Mouse (Mus musculus): ENCODE measurements around the gene Pbx4. TPM values are rescaled to one million over a fixed set of nuclear protein-coding genes. Genes with fewer than 3 reads are reported as not detected.

Gene Pbx4
- 17.9 and 20.3 TPM in 2 replicates for polyA plus RNA-seq (2012; rRNA removed)

DNA sequence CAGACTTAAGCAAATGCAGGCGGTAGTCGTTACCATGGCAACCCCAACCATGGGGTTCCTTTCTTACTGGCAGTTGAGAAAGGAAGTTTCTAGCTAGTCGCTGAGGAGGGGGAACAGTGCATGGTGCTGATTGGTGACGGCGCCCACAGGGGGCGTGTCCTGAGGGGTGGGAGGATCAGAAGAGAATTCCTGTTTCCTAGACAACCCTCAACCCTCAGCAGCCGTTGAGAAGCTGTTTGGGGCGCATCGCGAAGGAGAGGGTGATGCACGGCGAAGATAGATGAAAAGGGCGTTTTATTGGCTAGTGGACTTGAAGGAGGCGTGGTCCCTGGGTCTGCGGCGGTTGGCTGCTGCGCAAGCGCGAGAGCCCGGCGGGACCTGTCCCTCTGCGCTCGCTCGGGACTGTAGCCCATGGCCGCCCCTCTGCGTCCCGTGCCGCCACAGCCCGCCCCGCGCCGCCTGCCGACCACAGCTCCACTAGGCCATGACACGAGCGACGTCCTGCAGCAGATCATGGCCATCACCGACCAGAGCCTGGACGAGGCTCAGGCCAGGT is at the start of gene Pbx4:
Gene Pbx4 (plus strand): TSS at position 194 of the 556 bp plus-strand sequence.
- Histone ChIP-seq H3K4me1 (ENCODE audit: control insufficient read depth, insufficient read depth, low read length) (no peaks in the 10 kb centered on the region), H3K27ac (ENCODE audit: insufficient read depth, low read length) (no peak within 1 kb of the TSS), H3K4me3 (replicated peaks; ENCODE audit: insufficient read depth, low read depth, low read length) (peak within 1 kb of the TSS; percentile 65), H3K27me3 (ENCODE audit: control insufficient read depth, insufficient read depth, low read length) (no peaks in the 10 kb centered on the region)
- WGBS: 1% methylated on average over 37 of the region's 38 CpGs
- peak; percentile 32; the same call in 1 of the 2 replicates for TF ChIP-seq POLR2A (IDR thresholded peaks at IDR 0.05; ENCODE audit: borderline replicate concordance, insufficient read depth, low read length)
- no peak for TF ChIP-seq CTCF (IDR thresholded peaks at IDR 0.05; ENCODE audit: borderline replicate concordance, insufficient read depth, low read depth, low read length)
- DNase-seq: peak; percentile 84

DNA sequence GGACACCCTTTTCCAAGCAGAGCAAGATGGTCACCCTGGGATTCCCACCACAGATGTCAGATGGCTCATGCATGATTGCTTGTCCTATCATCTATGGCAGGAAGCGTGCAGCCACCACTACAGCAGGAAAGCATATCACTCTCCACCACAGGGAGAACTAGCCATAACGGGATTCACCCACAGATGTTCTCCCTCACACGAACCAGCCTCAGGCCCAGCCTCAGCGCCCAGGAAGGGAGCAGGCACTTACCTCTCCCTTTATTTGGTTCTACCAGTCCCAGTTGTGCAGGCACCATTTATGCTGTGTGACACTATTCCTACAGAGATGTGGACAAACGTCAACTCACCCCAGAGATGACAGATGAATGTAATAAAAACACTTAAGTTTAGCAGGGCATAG is 43.2 kb upstream of the Pbx4 start:
- TF ChIP-seq POLR2A (IDR thresholded peaks at IDR 0.05; ENCODE audit: borderline replicate concordance, insufficient read depth, low read length) (no peak), CTCF (IDR thresholded peaks at IDR 0.05; ENCODE audit: borderline replicate concordance, insufficient read depth, low read depth, low read length) (no peak)
- DNase-seq: no peak
- Histone ChIP-seq H3K27me3 (ENCODE audit: control insufficient read depth, insufficient read depth, low read length) (no peaks in the 10 kb centered on the region), H3K27ac (ENCODE audit: insufficient read depth, low read length) (no peak overlapping the region), H3K4me3 (replicated peaks; ENCODE audit: insufficient read depth, low read depth, low read length) (no peak overlapping the region), H3K4me1 (ENCODE audit: control insufficient read depth, insufficient read depth, low read length) (peaks cover 4% of the 10 kb centered on the region; the same call in 1 of the 2 replicates)
- 76% methylated on average over 5 of the region's 5 CpGs for whole genome bisulfite sequencing

DNA sequence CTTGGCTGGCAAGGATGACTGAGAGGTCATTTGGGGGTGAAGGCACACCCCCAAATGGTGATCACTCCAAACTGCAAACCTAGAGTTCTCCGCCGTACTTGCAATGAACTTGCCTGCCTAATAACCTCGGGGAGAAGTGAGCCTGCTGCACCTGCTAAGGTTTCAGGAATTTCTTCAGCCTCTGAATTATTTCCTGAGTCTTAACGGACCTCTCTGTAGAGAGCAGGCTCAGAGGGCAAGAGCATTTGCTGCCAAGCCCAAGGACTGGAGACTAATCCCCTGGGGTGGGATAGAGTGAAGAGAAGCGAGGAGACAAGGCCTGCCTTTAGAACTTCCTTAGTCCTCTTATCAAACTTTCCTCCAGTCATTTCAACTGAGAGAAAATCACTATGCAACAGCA is 42.6 kb upstream of the Pbx4 start:
- H3K27ac ChIP-seq (ENCODE audit: insufficient read depth, low read length): no peak overlapping the region
- TF ChIP-seq POLR2A (IDR thresholded peaks at IDR 0.05; ENCODE audit: borderline replicate concordance, insufficient read depth, low read length) (no peak), CTCF (IDR thresholded peaks at IDR 0.05; ENCODE audit: borderline replicate concordance, insufficient read depth, low read depth, low read length) (no peak)
- peaks cover 4% of the 10 kb centered on the region; the same call in 1 of the 2 replicates for H3K4me1 ChIP-seq (ENCODE audit: control insufficient read depth, insufficient read depth, low read length)
- DNase-seq: no peak
- no peak overlapping the region for H3K4me3 ChIP-seq (replicated peaks; ENCODE audit: insufficient read depth, low read depth, low read length)
- 68% methylated on average over 5 of the region's 5 CpGs for WGBS
- no peaks in the 10 kb centered on the region for H3K27me3 ChIP-seq (ENCODE audit: control insufficient read depth, insufficient read depth, low read length)

DNA sequence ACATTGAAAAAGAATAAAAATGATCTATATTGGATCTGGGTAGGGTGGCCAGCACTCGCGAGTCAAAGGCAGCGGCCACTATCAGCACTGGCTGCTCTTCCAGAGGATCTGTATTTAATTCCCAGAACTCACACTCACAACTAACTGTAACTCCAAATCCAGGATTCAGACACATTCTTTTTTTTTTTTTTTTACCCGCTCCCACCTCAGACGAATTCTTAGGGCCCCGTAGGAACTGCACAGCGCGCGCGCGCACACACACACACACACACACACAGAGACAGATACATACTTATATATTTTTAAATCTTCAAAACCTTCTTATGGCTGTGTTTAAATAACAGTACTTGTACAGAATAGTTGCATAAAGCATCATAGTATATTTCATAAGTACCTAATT is 41.9 kb upstream of the Pbx4 start:
- Histone ChIP-seq H3K4me3 (replicated peaks; ENCODE audit: insufficient read depth, low read depth, low read length) (peak overlapping the region; percentile 99), H3K27ac (ENCODE audit: insufficient read depth, low read length) (no peak overlapping the region; the same call in 1 of the 2 replicates), H3K27me3 (ENCODE audit: control insufficient read depth, insufficient read depth, low read length) (no peaks in the 10 kb centered on the region), H3K4me1 (ENCODE audit: control insufficient read depth, insufficient read depth, low read length) (peaks cover 4% of the 10 kb centered on the region; the same call in 1 of the 2 replicates)
- DNase-seq: no peak
- TF ChIP-seq POLR2A (IDR thresholded peaks at IDR 0.05; ENCODE audit: borderline replicate concordance, insufficient read depth, low read length) (no peak), CTCF (IDR thresholded peaks at IDR 0.05; ENCODE audit: borderline replicate concordance, insufficient read depth, low read depth, low read length) (no peak)
- WGBS: 34% methylated on average over 11 of the region's 11 CpGs

DNA sequence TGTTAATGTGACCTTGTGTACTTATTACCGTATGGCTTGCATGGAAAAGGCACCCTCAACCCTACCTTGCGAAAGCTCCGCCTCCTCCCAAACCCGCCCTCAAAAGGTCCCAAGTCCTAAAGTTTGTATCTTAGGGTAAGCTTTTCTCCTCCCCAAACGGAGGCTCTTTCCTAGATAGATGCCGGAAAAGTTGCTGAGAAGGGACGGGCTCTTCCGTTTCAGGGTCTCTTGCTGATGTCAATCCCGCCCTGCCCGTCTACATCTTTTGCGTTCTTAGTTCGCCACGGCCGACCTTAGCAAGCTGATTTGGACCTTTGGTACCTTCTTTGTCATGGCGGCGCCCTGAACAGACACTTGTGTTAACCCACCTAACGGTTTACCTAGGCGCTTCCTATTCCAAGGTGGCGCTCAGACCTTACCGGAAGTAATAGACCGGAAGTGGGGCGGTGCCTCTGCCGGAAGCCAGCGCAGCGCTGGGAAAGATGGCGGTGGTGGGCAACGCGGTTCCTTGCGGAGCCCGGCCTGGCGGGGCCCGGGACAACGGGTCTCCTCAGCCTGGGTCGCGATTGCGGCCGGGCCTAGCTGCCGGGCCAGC is 41.4 kb upstream of the Pbx4 start, which contains the start of the genes Atp13a1 and Zfp866:
Gene Atp13a1 (plus strand): TSS at position 391 of the 595 bp plus-strand sequence.
Gene Zfp866 (minus strand): TSS at position 406 of the 595 bp plus-strand sequence.
- Histone ChIP-seq H3K27ac (ENCODE audit: insufficient read depth, low read length) (peak within 1 kb of the TSS; percentile 56), H3K27me3 (ENCODE audit: control insufficient read depth, insufficient read depth, low read length) (no peaks in the 10 kb centered on the region), H3K4me3 (replicated peaks; ENCODE audit: insufficient read depth, low read depth, low read length) (peak within 1 kb of the TSS; percentile 99), H3K4me1 (ENCODE audit: control insufficient read depth, insufficient read depth, low read length) (peaks cover 4% of the 10 kb centered on the region; the same call in 1 of the 2 replicates)
- 1% methylated on average over 38 of the region's 38 CpGs for WGBS
- peak; percentile 90 to 91 for DNase-seq
- TF ChIP-seq CTCF (IDR thresholded peaks at IDR 0.05; ENCODE audit: borderline replicate concordance, insufficient read depth, low read depth, low read length) (no peak), POLR2A (IDR thresholded peaks at IDR 0.05; ENCODE audit: borderline replicate concordance, insufficient read depth, low read length) (peak; percentile 92)

DNA sequence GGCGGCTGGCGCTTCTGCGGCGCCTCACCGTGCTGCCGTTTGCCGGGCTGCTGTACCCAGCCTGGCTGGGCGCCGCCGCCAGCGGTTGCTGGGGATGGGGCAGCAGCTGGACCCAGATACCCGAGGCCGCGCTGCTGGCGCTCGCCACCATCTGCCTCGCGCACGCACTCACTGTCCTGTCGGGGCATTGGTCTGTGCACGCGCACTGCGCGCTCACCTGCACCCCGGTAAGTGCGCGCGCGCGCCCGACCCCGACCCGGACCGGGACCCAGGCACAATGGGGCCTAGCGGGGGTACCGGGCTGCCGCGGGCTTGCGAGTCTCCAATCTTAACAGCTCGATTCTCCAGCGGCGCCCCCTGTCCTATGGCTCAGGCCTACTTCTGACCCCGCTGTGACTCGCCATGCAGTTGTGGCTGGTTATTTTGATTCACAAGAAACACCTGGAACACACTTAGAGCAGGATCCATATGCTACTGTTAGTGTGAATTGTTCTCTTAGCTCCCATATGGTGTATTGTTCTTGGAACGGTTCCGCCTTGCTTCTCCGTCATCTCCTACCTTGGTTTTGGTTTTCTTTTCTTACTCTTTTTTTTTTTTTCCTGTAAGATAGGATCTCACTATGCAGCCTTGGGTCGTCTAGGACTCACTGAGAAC is 40.7 kb upstream of the Pbx4 start:
- peak overlapping the region; percentile 99 for H3K4me3 ChIP-seq (replicated peaks; ENCODE audit: insufficient read depth, low read depth, low read length)
- H3K27me3 ChIP-seq (ENCODE audit: control insufficient read depth, insufficient read depth, low read length): no peaks in the 10 kb centered on the region
- peaks cover 4% of the 10 kb centered on the region; the same call in 1 of the 2 replicates for H3K4me1 ChIP-seq (ENCODE audit: control insufficient read depth, insufficient read depth, low read length)
- peak in 1 of 2 experiments; percentile 45 for DNase-seq
- H3K27ac ChIP-seq (ENCODE audit: insufficient read depth, low read length): peak overlapping the region; percentile 56; the same call in 1 of the 2 replicates
- no peak for TF ChIP-seq CTCF (IDR thresholded peaks at IDR 0.05; ENCODE audit: borderline replicate concordance, insufficient read depth, low read depth, low read length)
- no peak for TF ChIP-seq POLR2A (IDR thresholded peaks at IDR 0.05; ENCODE audit: borderline replicate concordance, insufficient read depth, low read length)
- under 1% methylated on average over 46 of the region's 48 CpGs for WGBS

DNA sequence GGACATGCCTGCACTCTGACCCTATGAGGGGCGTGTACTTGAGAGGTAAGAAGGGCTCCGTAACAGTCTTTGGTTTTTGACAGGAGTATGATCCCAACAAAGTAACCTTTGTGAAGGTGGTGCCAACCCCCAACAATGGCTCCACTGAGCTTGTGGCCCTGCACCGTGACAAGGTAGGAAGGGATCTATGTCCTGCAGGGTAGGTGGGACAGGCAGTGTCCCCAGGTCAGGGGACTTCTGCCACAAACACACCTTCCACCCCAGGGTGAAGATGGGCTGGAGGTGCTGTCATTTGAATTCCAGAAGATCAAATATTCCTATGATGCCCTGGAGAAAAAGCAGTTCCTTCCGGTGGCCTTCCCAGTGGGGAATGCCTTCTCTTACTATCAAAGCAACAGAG is 38.6 kb upstream of the Pbx4 start:
- TF ChIP-seq POLR2A (IDR thresholded peaks at IDR 0.05; ENCODE audit: borderline replicate concordance, insufficient read depth, low read length) (no peak), CTCF (IDR thresholded peaks at IDR 0.05; ENCODE audit: borderline replicate concordance, insufficient read depth, low read depth, low read length) (no peak)
- H3K4me3 ChIP-seq (replicated peaks; ENCODE audit: insufficient read depth, low read depth, low read length): no peak overlapping the region
- no peaks in the 10 kb centered on the region for H3K27me3 ChIP-seq (ENCODE audit: control insufficient read depth, insufficient read depth, low read length)
- no peak overlapping the region for H3K27ac ChIP-seq (ENCODE audit: insufficient read depth, low read length)
- DNase-seq: peak in 1 of 2 experiments; percentile 4
- peaks cover 4% of the 10 kb centered on the region; the same call in 1 of the 2 replicates for H3K4me1 ChIP-seq (ENCODE audit: control insufficient read depth, insufficient read depth, low read length)
- WGBS: 86% methylated on average over 4 of the region's 4 CpGs

Measured in cerebellum, adult 2 months (tissue).